Mouse (Mus musculus) myocyte (in vitro differentiated cells): ENCODE results near the gene Catsperd.

Experiments used
- E2F4 ChIP-seq: IDR thresholded peaks from one replicate; pipeline ENCODE4 v1.6.1; 2011; ENCODE audit warnings: mild to moderate bottlenecking, control low read depth, moderate library complexity; ENCODE audit not compliant: insufficient read depth
- MYOG ChIP-seq, 3 experiments: IDR thresholded peaks; one replicate each; pipeline ENCODE4 v1.6.1; 2011; ENCODE audit warnings: control low read depth in 2 of 3, low read depth in 2 of 3, mild to moderate bottlenecking in 2 of 3; ENCODE audit not compliant: insufficient read length in 2 of 3, control insufficient read depth in 1 of 3, insufficient read depth in 1 of 3
- POLR2A ChIP-seq: IDR thresholded peaks from one replicate; pipeline ENCODE4 v1.6.1; 2011; ENCODE audit warnings: low read depth, mild to moderate bottlenecking, control low read depth, moderate library complexity; ENCODE audit not compliant: insufficient read length
- REST ChIP-seq: IDR thresholded peaks from one replicate; pipeline ENCODE4 v1.6.1; 2011; ENCODE audit warnings: mild to moderate bottlenecking, control low read depth, moderate library complexity; ENCODE audit not compliant: insufficient read depth, insufficient read length
- USF1 ChIP-seq: IDR thresholded peaks from one replicate; pipeline ENCODE4 v1.6.1; 2011; ENCODE audit warnings: low read depth, mild to moderate bottlenecking, control low read depth, moderate library complexity

DNA sequence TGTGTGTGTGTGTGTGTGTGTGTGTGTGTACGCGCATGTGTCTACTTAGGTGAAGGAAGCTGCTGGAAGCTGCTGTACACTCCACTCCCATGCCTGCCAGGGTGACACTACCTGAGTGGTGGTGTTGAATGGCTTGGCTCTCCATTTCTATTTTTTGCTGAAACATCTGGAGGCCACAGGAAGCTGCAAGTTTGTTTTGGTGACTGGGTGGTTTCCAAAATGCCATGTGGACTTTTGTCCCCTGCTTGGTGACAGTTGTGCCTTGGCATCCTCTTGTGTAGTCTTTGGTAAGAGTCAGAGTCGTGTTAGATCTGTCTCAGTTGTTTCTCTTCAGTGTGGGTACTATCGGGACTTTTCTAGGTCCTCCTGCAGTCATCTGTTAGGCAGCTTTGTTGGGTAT, 58.9 kb downstream of the Catsperd start:
- no peak for TF ChIP-seq USF1
- TF ChIP-seq POLR2A, result no peak
- no peak for TF ChIP-seq E2F4
- TF ChIP-seq MYOG (IDR thresholded peaks at IDR 0.05; ENCODE audit: control insufficient read depth in 1 of 3, insufficient read depth in 1 of 3, insufficient read length in 2 of 3, low read depth in 2 of 3), result no peak
- TF ChIP-seq REST, result no peak
